Mouse (Mus musculus) forebrain, embryonic 10.5 days (tissue): ENCODE data around the gene Klkb1. TPM values are rescaled to one million over a fixed set of nuclear protein-coding genes. Genes with fewer than 3 reads are reported as not detected.

ENCODE experiments used
- DNase-seq: peaks from one replicate; pipeline ENCODE4 v3.0.0-alpha.2; 2017; ENCODE audit warnings: low spot score; ENCODE audit errors: extremely low spot score
- H3K27ac ChIP-seq: fragments of 300-500 bp; sonication (generic); 2 replicates; pipeline ENCODE4 v1.5.1; 2016; ENCODE audit warnings: mild to moderate bottlenecking
- H3K27me3 ChIP-seq: fragments of 300-500 bp; sonication (generic); 2 replicates; pipeline ENCODE4 v1.6.1; 2016; ENCODE audit warnings: mild to moderate bottlenecking; ENCODE audit not compliant: poor library complexity, severe bottlenecking
- H3K36me3 ChIP-seq: fragments of 300-500 bp; sonication (generic); replicated peaks from 2 replicates; pipeline ENCODE4 v1.6.1; 2016; ENCODE audit warnings: mild to moderate bottlenecking, moderate library complexity
- H3K4me1 ChIP-seq: fragments of 300-500 bp; sonication (generic); 2 replicates; pipeline ENCODE4 v1.6.1; 2016
- H3K4me3 ChIP-seq: fragments of 300-500 bp; sonication (generic); 2 replicates; pipeline ENCODE4 v1.5.1; 2016; ENCODE audit warnings: mild to moderate bottlenecking, moderate library complexity
- H3K9me3 ChIP-seq: fragments of 300-500 bp; sonication (generic); 2 replicates; pipeline ENCODE4 v1.6.1; 2016; ENCODE audit warnings: mild to moderate bottlenecking, moderate library complexity
- WGBS: fragments of 180-500 bp; shearing (Covaris S2); methylation state at CpG from one replicate; pipeline ENCODE4 v1.1.7; 2016; 5-methylcytosine and 5-hydroxymethylcytosine counted together
- polyA plus RNA-seq: library from polyadenylated mRNA; unstranded; fragments of >200 nt; fragmentation: Nextera tagmentation; extraction: Ambion mirVana; gene quantifications from 2 replicates; pipeline ENCODE4 v1.2.1, GENCODE M21; 2016

Klkb1 gene
- polyA plus RNA-seq, 1 experiment from 2014 or later: 0.04 TPM

DNA sequence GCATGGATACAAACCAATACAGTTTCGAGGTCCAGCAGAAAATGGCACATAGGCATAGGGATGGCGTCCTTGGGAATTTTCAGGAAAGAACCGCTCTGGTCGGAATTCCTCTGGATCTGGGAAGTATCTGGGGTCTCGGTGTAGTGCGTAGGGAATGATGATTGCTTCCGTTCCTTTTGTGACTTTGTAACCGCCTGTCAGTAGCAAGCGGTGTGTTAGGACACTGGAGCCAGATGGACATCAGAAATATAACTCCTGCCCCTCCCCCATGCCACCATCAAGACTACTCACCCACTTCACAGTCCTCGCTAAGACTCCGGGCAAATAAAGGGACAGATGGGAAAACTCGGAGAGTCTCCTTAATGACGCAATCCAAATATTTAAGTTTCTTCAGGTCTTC lies 13.7 kb upstream of the Klkb1 start, which contains the start of gene Gm45753:
Gene Gm45753 (minus strand): TSS at position 101 of the 400 bp plus-strand sequence.
- Histone ChIP-seq H3K27ac (no peak within 1 kb of the TSS), H3K36me3 (no peaks in the 10 kb centered on the region), H3K4me1 (no peaks in the 10 kb centered on the region), H3K9me3 (no peaks in the 10 kb centered on the region), H3K27me3 (no peaks in the 10 kb centered on the region), H3K4me3 (no peak within 1 kb of the TSS)
- whole genome bisulfite sequencing: 95% methylated on average over 13 of the region's 13 CpGs
- no peak for DNase-seq

DNA sequence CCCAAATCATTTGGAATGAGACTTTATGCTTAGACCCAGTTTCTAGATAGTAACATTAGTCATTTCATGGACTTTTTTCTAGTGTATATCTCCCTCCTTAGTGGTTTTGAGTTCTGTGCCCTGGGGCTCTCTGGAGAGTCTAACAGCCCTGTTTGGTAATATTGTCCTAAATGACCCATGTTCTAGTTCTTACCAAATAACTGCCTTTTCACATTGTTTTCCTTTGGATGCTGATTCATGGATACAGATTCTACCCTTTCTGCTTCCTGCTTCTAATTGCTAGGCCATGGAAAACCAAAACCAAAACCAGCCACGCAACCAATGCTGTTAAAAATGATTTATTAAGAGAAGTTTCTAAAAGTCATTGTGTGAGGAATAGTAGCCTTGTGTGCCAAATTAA lies 10.8 kb upstream of the Klkb1 start:
- Histone ChIP-seq H3K27ac (no peak overlapping the region), H3K27me3 (no peaks in the 10 kb centered on the region), H3K9me3 (no peaks in the 10 kb centered on the region), H3K36me3 (no peaks in the 10 kb centered on the region), H3K4me3 (no peak overlapping the region), H3K4me1 (no peaks in the 10 kb centered on the region)
- 88% methylated on average over 1 of the region's 1 CpGs for WGBS
- DNase-seq: no peak

DNA sequence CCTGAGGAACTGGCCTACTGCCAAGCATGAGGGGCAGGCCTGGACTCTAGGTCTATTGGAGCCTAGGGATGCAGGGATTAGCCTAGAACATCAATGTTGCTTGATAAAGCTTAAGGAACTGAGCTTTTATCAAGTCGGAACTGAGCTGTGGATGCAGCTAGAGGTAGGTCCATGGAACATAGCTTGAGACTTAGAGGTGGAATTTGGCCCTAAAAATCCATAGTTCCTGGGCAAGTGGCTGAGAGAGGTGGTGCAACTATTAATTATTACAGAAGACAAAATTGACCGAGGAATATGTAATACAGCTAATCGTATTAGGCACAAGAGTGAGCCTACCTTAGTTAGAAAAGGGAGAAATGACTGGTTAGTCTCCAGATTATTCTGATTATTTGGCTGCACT lies 9.7 kb upstream of the Klkb1 start:
- WGBS: 93% methylated on average over 3 of the region's 3 CpGs
- DNase-seq: no peak
- Histone ChIP-seq H3K9me3 (no peaks in the 10 kb centered on the region), H3K27ac (no peak overlapping the region), H3K4me1 (no peaks in the 10 kb centered on the region), H3K27me3 (no peaks in the 10 kb centered on the region), H3K36me3 (no peaks in the 10 kb centered on the region), H3K4me3 (no peak overlapping the region)

DNA sequence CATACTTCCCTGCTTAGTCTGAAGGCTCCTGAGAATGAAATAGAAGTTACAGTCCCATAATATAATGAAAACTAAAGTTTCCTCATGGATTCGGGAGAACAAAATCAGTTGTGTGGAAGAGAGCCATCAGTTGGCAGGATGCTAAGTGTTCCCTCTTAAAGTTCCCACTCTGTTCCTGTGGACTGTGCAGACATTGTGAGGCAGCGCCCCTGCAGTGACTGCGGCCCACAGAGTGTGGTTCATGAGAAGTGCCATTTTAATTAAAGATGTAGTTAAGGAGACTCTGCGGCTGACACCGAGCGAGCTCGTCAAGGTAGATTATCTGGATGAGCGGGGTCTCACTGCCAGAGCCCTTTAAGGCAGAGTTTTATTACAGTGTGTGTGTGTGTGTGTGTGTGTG lies 7.7 kb upstream of the Klkb1 start:
- Histone ChIP-seq H3K4me3 (no peak overlapping the region), H3K27ac (no peak overlapping the region), H3K27me3 (no peaks in the 10 kb centered on the region), H3K36me3 (no peaks in the 10 kb centered on the region), H3K4me1 (no peaks in the 10 kb centered on the region), H3K9me3 (no peaks in the 10 kb centered on the region)
- DNase-seq: no peak
- WGBS: 75% methylated on average over 8 of the region's 8 CpGs

DNA sequence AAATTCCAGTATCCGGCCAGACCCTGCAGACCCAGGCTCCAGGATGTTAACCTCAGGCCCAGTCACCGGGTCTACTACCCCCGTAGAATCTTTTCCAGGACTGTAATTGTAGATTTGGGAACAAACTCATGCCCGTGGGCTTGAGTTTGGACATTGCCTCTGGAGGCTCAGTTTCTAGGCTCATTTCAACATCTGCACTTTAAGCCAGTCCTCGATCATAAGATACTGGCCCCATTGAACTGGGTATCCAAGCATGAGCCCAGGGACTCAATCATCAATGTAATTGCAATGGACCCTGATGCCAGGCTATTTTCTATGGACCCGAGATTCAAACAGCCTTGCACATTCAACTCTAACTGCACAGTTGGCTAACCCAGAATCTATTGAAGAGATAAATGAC lies 617 bp upstream of the Klkb1 start:
- WGBS: 87% methylated on average over 6 of the region's 6 CpGs
- Histone ChIP-seq H3K27ac (no peak overlapping the region), H3K36me3 (no peaks in the 10 kb centered on the region), H3K9me3 (peaks cover 5% of the 10 kb centered on the region; the same call in 1 of the 2 replicates), H3K4me3 (no peak overlapping the region), H3K4me1 (no peaks in the 10 kb centered on the region), H3K27me3 (no peaks in the 10 kb centered on the region)
- DNase-seq: no peak

DNA sequence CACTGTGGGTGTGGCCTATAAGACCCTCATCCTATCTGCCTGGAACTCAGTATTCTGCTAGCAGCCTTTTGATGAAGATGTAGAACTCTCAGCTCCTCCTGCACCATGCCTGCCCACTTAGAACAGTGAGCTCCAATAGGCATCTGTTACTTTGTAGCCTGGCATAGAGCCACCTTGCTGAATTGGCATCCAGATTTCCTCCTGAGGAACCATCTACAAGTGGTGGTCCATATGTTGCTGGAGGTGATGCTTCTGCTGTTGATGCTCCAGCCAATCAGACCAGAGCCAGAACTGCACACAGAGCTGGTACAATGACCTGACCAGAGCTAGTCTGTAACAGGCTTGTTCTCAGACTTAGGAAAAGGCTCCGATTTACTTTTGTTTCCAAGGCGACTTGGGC lies 2.9 kb downstream of the Klkb1 start:
- Histone ChIP-seq H3K4me1 (no peaks in the 10 kb centered on the region), H3K27me3 (no peaks in the 10 kb centered on the region), H3K27ac (no peak overlapping the region), H3K9me3 (peaks cover 5% of the 10 kb centered on the region; the same call in 1 of the 2 replicates), H3K4me3 (no peak overlapping the region), H3K36me3 (no peaks in the 10 kb centered on the region)
- 91% methylated on average over 2 of the region's 2 CpGs for WGBS
- no peak for DNase-seq

DNA sequence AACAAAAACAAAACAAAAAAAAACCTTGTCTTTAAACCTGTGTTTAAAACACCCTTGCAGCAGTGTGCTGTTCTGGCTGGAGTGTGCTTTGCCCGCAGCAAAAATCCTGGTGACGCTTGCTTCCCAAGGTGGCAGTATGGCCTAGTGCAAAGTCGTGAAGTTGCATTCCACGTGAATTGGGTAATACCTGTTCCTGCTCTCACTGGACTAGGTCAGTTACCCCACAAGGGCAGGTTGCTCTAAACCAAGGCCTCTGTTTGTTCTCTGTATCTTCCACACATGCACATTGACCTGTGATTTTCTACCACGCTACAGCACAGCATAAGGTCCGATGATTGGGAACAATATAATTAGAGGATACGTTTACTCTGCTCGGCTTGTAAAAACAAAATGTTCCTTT lies 13.0 kb downstream of the Klkb1 start:
- Histone ChIP-seq H3K27me3 (no peaks in the 10 kb centered on the region), H3K4me1 (0 out of 2 replicates have a peak, but pooled peaks cover 4% of the 10 kb centered on the region), H3K27ac (no peak overlapping the region), H3K9me3 (no peaks in the 10 kb centered on the region; the same call in 1 of the 2 replicates), H3K4me3 (no peak overlapping the region), H3K36me3 (no peaks in the 10 kb centered on the region)
- WGBS: 82% methylated on average over 8 of the region's 8 CpGs
- DNase-seq: no peak

DNA sequence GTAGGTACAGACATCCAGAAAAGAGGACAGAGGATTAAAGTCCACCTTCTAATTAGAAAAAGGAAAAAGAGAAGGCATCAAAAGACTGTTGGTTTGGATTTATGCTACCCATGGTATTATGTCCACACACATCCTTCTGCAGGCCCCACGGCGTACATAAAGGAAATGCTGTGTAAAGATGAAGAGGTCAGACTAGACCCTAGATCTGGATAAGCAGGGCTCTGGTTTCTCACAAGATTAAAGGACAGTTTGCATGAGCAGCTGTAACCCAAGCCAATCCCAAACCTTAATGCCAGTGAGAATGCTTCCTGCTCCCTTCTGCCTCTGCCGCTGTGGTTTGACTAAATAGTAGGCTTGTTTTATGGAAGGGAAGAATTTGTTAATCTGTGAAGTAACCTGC lies 17.2 kb downstream of the Klkb1 start:
- H3K27me3 ChIP-seq: no peaks in the 10 kb centered on the region
- 72% methylated on average over 3 of the region's 3 CpGs for WGBS
- no peak overlapping the region for H3K27ac ChIP-seq
- no peak overlapping the region for H3K4me3 ChIP-seq
- no peak for DNase-seq
- H3K4me1 ChIP-seq: no peaks in the 10 kb centered on the region
- H3K9me3 ChIP-seq: no peaks in the 10 kb centered on the region; the same call in 1 of the 2 replicates
- H3K36me3 ChIP-seq: no peaks in the 10 kb centered on the region

DNA sequence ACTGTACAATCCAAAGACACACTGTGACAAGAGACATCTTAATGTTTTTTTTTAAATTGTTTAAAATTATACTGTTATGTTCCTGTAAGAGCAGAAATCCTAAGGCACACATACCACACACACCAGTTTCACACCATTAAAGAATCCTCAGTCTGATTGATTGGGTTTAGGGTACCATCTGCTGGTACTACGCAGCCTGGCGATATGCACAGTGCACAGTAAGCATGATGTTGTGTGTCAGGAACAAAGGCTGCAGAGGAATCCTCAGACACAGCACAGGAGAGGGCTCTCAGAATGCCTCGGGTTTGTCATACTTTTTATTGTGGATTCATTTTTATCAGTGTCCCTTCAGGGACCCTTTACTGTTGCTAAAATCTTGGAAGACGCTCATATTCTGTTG lies 20.3 kb downstream of the Klkb1 start:
- H3K36me3 ChIP-seq: no peaks in the 10 kb centered on the region
- DNase-seq: no peak
- WGBS: 91% methylated on average over 4 of the region's 4 CpGs
- no peaks in the 10 kb centered on the region for H3K4me1 ChIP-seq
- H3K27me3 ChIP-seq: no peaks in the 10 kb centered on the region
- H3K4me3 ChIP-seq: no peak overlapping the region
- no peak overlapping the region for H3K27ac ChIP-seq
- H3K9me3 ChIP-seq: no peaks in the 10 kb centered on the region

DNA sequence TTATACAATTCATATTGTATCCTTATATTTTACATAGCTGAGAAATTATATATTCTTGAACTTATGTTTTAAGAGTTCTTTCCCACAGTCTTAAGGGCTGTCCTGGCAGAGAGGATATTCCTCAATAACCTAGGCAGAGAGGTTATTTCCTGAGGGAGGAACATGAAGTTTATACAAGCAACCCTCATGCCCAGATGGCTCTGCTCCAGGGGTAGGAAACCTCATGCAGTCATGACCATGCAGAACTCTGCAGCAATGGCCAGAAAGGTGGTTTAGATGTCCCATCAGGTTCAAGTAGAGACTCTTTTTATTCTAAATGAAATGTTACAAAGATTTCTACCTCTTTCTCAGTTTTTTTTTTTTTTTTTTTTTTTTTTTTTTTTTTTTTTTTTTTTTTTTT lies 25.6 kb downstream of the Klkb1 start:
- DNase-seq: no peak
- peaks cover 7% of the 10 kb centered on the region; the same call in 1 of the 2 replicates for H3K9me3 ChIP-seq
- H3K4me1 ChIP-seq: no peaks in the 10 kb centered on the region
- no peak overlapping the region for H3K4me3 ChIP-seq
- no peak overlapping the region for H3K27ac ChIP-seq
- no peaks in the 10 kb centered on the region for H3K27me3 ChIP-seq
- no peaks in the 10 kb centered on the region for H3K36me3 ChIP-seq

DNA sequence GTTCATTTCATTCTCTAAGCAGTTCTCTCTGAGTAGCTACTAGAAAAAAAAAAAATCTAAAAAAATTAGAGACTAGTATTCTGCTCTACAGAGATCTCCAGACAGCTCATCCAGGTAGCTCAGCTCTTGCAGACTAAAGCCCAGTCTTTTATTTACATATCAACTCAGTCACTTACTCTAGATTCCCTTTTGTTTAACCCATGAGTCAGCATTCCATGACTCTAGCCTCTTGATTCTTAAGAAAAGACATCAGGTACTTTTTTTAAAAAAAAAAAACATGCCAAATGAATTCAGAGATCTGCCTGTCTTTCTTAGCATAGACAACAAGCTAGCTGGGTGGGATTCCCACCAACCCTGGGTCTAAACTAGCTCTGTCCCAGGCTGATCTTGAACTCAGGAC lies 26.2 kb downstream of the Klkb1 start:
- Histone ChIP-seq H3K9me3 (peaks cover 7% of the 10 kb centered on the region; the same call in 1 of the 2 replicates), H3K36me3 (no peaks in the 10 kb centered on the region), H3K27me3 (no peaks in the 10 kb centered on the region), H3K4me1 (no peaks in the 10 kb centered on the region), H3K27ac (no peak overlapping the region), H3K4me3 (no peak overlapping the region)
- DNase-seq: no peak

DNA sequence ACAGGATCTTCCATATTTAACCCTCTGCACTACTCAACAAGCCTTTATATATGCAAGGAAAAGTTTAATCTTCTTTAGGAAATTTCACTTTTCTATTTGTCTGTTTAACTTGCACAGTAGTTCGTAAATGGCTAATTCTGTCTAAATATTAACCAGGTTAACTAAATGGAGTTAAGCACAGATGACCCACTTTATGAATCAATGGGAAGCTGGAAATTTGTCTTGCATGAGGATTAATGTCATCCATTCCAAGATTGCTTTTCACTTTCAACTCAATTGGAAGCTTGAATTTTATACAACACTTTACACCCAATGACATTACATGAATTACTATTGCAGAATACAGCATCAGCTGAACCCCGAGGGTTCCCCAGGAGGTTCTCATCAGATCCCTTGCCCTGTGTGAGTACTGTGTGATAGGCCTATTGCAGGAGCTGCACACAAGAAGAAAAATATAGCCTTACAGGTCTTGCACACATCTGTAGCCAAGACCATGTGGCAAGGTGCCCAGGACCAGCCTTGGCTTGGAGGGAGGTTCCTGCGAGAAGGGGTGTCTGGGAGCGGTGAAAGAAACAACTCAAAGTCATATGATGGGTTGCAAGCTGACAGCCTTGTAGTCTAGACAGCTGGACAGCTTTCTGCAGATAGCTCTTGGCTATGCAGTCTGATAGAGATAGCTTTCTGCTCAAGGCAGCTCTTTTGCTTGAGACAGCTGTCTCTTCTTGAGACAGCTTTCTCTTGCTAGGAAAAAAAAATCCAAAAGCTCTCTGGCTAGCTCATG lies 26.9 kb downstream of the Klkb1 start:
- H3K27me3 ChIP-seq: no peaks in the 10 kb centered on the region
- no peak overlapping the region for H3K4me3 ChIP-seq
- H3K9me3 ChIP-seq: peaks cover 7% of the 10 kb centered on the region; the same call in 1 of the 2 replicates
- no peak for DNase-seq
- 93% methylated on average over 4 of the region's 4 CpGs for WGBS
- no peaks in the 10 kb centered on the region for H3K36me3 ChIP-seq
- H3K4me1 ChIP-seq: no peaks in the 10 kb centered on the region
- H3K27ac ChIP-seq: no peak overlapping the region

DNA sequence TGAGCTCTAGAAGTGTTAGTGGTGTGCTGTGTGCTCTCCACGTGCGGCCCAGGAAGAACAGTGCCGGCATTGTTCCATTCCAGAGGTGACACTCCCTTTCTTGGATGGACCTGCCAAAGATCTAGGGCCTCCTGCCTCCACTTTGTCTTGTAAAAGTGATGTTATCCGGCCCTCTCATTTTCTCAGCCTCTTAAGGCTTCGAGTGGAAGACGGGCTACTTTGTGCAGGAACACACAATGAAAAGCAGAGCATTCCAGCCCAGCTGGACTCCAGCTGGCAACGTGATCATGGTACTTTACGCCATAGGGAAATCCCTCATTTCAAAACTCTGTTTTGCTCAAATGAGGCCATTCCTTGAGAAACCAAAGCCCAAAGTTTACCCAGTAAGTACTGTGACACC lies 27.7 kb downstream of the Klkb1 start:
- Histone ChIP-seq H3K27me3 (no peaks in the 10 kb centered on the region), H3K9me3 (peaks cover 7% of the 10 kb centered on the region; the same call in 1 of the 2 replicates), H3K4me3 (no peak overlapping the region), H3K4me1 (no peaks in the 10 kb centered on the region), H3K36me3 (no peaks in the 10 kb centered on the region), H3K27ac (no peak overlapping the region)
- DNase-seq: no peak
- WGBS: 56% methylated on average over 8 of the region's 8 CpGs
